Mouse (Mus musculus): ENCODE measurements at regions not wholly inside any gene's neighbourhood (a gene's known extent, or its start where the extent isn't known, plus 50 kb on each side); places are given as distances from the start of the nearest gene placed in this dataset.

DNA sequence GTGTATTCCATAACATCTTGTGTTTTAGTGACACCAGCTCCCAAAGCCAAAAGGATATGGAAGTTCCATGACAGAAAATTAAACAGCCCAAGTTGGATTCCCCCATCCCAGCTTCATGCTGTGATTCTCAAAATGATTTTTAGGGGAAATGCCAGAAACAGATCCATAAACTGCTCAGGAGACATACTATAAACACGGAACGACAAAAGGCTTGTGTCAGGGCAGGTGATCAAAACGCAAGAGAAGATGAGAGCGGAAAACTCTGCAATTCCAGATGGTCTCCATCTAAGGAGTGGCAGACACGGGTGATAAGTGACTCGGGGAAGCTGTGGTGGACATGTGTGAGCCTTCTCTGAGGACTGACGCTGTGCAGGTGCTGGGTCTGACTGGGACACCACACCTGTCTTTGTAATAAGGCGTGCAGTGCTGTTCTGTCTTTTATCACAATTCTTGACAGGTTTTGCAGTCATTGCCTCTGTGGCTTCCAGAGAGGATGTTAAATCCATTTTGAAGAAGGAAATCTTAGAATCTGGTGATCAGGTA is 56.4 kb upstream of the Lyplal1 start:
- no peak for TF ChIP-seq CTCF (IDR thresholded peaks at IDR 0.05; ENCODE audit: low read depth, low read length)
- TF ChIP-seq POLR2A (IDR thresholded peaks at IDR 0.05; ENCODE audit: borderline replicate concordance, low read depth, low read length), result no peak
